Mouse (Mus musculus) MEL (cell line): ENCODE measurements around the gene Tmem106a. TPM values are rescaled to one million over a fixed set of nuclear protein-coding genes. Genes with fewer than 3 reads are reported as not detected.

Experiments
- DNase-seq: peaks from one replicate; pipeline ENCODE4 v3.0.0; 2011; ENCODE audit warnings: low read depth, low spot score
- H3K27ac ChIP-seq: 2 replicates; pipeline ENCODE4 v1.5.1; 2012; ENCODE audit warnings: low read depth, mild to moderate bottlenecking, control low read depth, low read length, moderate library complexity; ENCODE audit not compliant: control insufficient read depth
- H3K27me3 ChIP-seq, 2 experiments: fragments of 150-350 bp in 1 of 2; sonication (generic) in 1 of 2; 2 replicates each; pipeline ENCODE4 v1.6.1; 2012; ENCODE audit warnings: low read length in 2 of 2, mild to moderate bottlenecking in 2 of 2, improper control_type of control experiment in 1 of 2, moderate library complexity in 1 of 2; ENCODE audit not compliant: insufficient read depth in 2 of 2, control insufficient read depth in 1 of 2
- H3K36me3 ChIP-seq, 2 experiments: 2 replicates each; pipeline ENCODE4 v1.6.1; 2012 to 2014; ENCODE audit warnings: low read length in 2 of 2, improper control_type of control experiment in 1 of 2, inconsistent platforms in 1 of 2, mild to moderate bottlenecking in 1 of 2; ENCODE audit not compliant: insufficient read depth in 2 of 2, control insufficient read depth in 1 of 2
- H3K4me1 ChIP-seq, 2 experiments: fragments of 150-350 bp in 1 of 2; sonication (generic) in 1 of 2; 2 replicates each; pipeline ENCODE4 v1.6.1; 2012; ENCODE audit warnings: low read length in 2 of 2, improper control_type of control experiment in 1 of 2, mild to moderate bottlenecking in 1 of 2; ENCODE audit not compliant: insufficient read depth in 2 of 2, control insufficient read depth in 1 of 2
- H3K4me3 ChIP-seq, 2 experiments: fragments of 150-350 bp in 1 of 2; sonication (generic) in 1 of 2; 2 replicates each; pipeline ENCODE4 v1.5.1; 2012; ENCODE audit warnings: low read depth in 2 of 2, low read length in 2 of 2, mild to moderate bottlenecking in 2 of 2, moderate library complexity in 2 of 2, control low read depth in 1 of 2, improper control_type of control experiment in 1 of 2; ENCODE audit not compliant: control insufficient read depth in 1 of 2, insufficient read depth in 1 of 2
- H3K79me2 ChIP-seq: 2 replicates; pipeline ENCODE4 v1.6.1; 2012; ENCODE audit warnings: mild to moderate bottlenecking, low read length, moderate library complexity; ENCODE audit not compliant: control insufficient read depth, poor library complexity, insufficient read depth
- H3K9ac ChIP-seq: 2 replicates; pipeline ENCODE4 v1.6.1; 2012; ENCODE audit warnings: low read depth, mild to moderate bottlenecking, control low read depth, low read length, moderate library complexity; ENCODE audit not compliant: control insufficient read depth, poor library complexity, severe bottlenecking
- H3K9me3 ChIP-seq: fragments of 150-350 bp; sonication (generic); replicated peaks from 2 replicates; pipeline ENCODE4 v1.6.1; 2012; ENCODE audit warnings: mild to moderate bottlenecking, low read length, improper control_type of control experiment, moderate library complexity; ENCODE audit not compliant: insufficient read depth
- CHD2 ChIP-seq: IDR thresholded peaks from 2 replicates; pipeline ENCODE4 v1.6.1; 2011; ENCODE audit warnings: low read length, improper control_type of control experiment
- CTCF ChIP-seq, 3 experiments: IDR thresholded peaks in 2 of 3; conservative IDR thresholded peaks in 1 of 3; 2 replicates each; pipeline ENCODE4 v1.5.1; 2011 to 2012; ENCODE audit warnings: low read length in 3 of 3, low read depth in 2 of 3, mild to moderate bottlenecking in 2 of 3, improper control_type of control experiment in 1 of 3, inconsistent platforms in 1 of 3, mixed read lengths in 1 of 3, moderate library complexity in 1 of 3; ENCODE audit not compliant: control insufficient read depth in 1 of 3, insufficient read depth in 1 of 3, poor library complexity in 1 of 3, severe bottlenecking in 1 of 3
- E2F4 ChIP-seq: IDR thresholded peaks from 2 replicates; pipeline ENCODE4 v1.6.1; 2011; ENCODE audit warnings: low read depth, low read length, improper control_type of control experiment, borderline replicate concordance
- ELF1 ChIP-seq: IDR thresholded peaks from 2 replicates; pipeline ENCODE4 v1.6.1; 2014; ENCODE audit warnings: low read depth, mild to moderate bottlenecking, inconsistent platforms, low read length, improper control_type of control experiment, moderate library complexity
- EP300 ChIP-seq, 2 experiments: IDR thresholded peaks; 2 replicates each; pipeline ENCODE4 v1.6.1; 2011; ENCODE audit warnings: improper control_type of control experiment in 2 of 2, low read length in 2 of 2, low read depth in 1 of 2, mild to moderate bottlenecking in 1 of 2
- ETS1 ChIP-seq: IDR thresholded peaks from 2 replicates; pipeline ENCODE4 v1.6.1; 2012; ENCODE audit warnings: low read depth, mild to moderate bottlenecking, inconsistent platforms, low read length, improper control_type of control experiment, moderate library complexity
- HCFC1 ChIP-seq: IDR thresholded peaks from 2 replicates; pipeline ENCODE4 v1.6.1; 2012; ENCODE audit warnings: low read depth, mild to moderate bottlenecking, inconsistent platforms, low read length, improper control_type of control experiment, moderate library complexity
- JUND ChIP-seq: IDR thresholded peaks from 2 replicates; pipeline ENCODE4 v1.6.1; 2011; ENCODE audit warnings: low read depth, mild to moderate bottlenecking, improper control_type of control experiment, low read length
- MAFK ChIP-seq: IDR thresholded peaks from 2 replicates; pipeline ENCODE4 v1.6.1; 2011; ENCODE audit warnings: low read depth, mild to moderate bottlenecking, low read length, improper control_type of control experiment, borderline replicate concordance
- MAZ ChIP-seq: IDR thresholded peaks from 2 replicates; pipeline ENCODE4 v1.6.1; 2012; ENCODE audit warnings: low read depth, mild to moderate bottlenecking, inconsistent platforms, low read length, improper control_type of control experiment
- MEF2A ChIP-seq: IDR thresholded peaks from 2 replicates; pipeline ENCODE4 v1.6.1; 2014; ENCODE audit warnings: low read depth, mild to moderate bottlenecking, inconsistent platforms, low read length, improper control_type of control experiment; ENCODE audit not compliant: poor library complexity, insufficient replicate concordance, severe bottlenecking; ENCODE audit errors: extremely low read depth
- MXI1 ChIP-seq: IDR thresholded peaks from 2 replicates; pipeline ENCODE4 v1.6.1; 2011; ENCODE audit warnings: mild to moderate bottlenecking, low read depth, low read length, improper control_type of control experiment
- MYC ChIP-seq: IDR thresholded peaks from 2 replicates; pipeline ENCODE4 v1.6.1; 2011; ENCODE audit warnings: low read depth, mild to moderate bottlenecking, low read length, improper control_type of control experiment, moderate library complexity
- POLR2A ChIP-seq, 2 experiments: IDR thresholded peaks; 2 replicates each; pipeline ENCODE4 v1.6.1; 2011 to 2012; ENCODE audit warnings: low read length in 2 of 2, mild to moderate bottlenecking in 2 of 2, control low read depth in 1 of 2, improper control_type of control experiment in 1 of 2, low read depth in 1 of 2, moderate library complexity in 1 of 2; ENCODE audit not compliant: control insufficient read depth in 1 of 2, insufficient read depth in 1 of 2, poor library complexity in 1 of 2
- POLR2AphosphoS2 ChIP-seq: IDR thresholded peaks from 2 replicates; pipeline ENCODE4 v1.6.1; 2011; ENCODE audit warnings: low read length, improper control_type of control experiment
- RAD21 ChIP-seq: IDR thresholded peaks from 2 replicates; pipeline ENCODE4 v1.6.1; 2011; ENCODE audit warnings: mild to moderate bottlenecking, low read depth, low read length, improper control_type of control experiment
- SIN3A ChIP-seq: IDR thresholded peaks from 2 replicates; pipeline ENCODE4 v1.6.1; 2012; ENCODE audit warnings: low read length, improper control_type of control experiment, inconsistent platforms
- SMC3 ChIP-seq: IDR thresholded peaks from 2 replicates; pipeline ENCODE4 v1.6.1; 2011; ENCODE audit warnings: low read depth, low read length, improper control_type of control experiment
- TBP ChIP-seq: IDR thresholded peaks from 2 replicates; pipeline ENCODE4 v1.8.0; 2011; ENCODE audit warnings: low read depth, low read length, improper control_type of control experiment
- USF1 ChIP-seq: IDR thresholded peaks from 2 replicates; pipeline ENCODE4 v1.6.1; 2014; ENCODE audit warnings: low read depth, mild to moderate bottlenecking, inconsistent platforms, low read length, improper control_type of control experiment, moderate library complexity
- USF2 ChIP-seq, 2 experiments: IDR thresholded peaks; 2 replicates each; pipeline ENCODE4 v1.6.1; 2011 to 2012; ENCODE audit warnings: improper control_type of control experiment in 2 of 2, low read length in 2 of 2, borderline replicate concordance in 1 of 2, inconsistent platforms in 1 of 2, low read depth in 1 of 2, mild to moderate bottlenecking in 1 of 2; ENCODE audit not compliant: insufficient read depth in 1 of 2
- ZC3H11A ChIP-seq: IDR thresholded peaks from 2 replicates; pipeline ENCODE4 v1.6.1; 2012; ENCODE audit warnings: low read depth, mild to moderate bottlenecking, inconsistent platforms, low read length, improper control_type of control experiment
- ZMIZ1 ChIP-seq: IDR thresholded peaks from 2 replicates; pipeline ENCODE4 v1.6.1; 2012; ENCODE audit warnings: low read depth, mild to moderate bottlenecking, inconsistent platforms, low read length, improper control_type of control experiment, moderate library complexity
- ZNF384 ChIP-seq: IDR thresholded peaks from 2 replicates; pipeline ENCODE4 v1.6.1; 2012; ENCODE audit warnings: low read depth, mild to moderate bottlenecking, inconsistent platforms, low read length, improper control_type of control experiment
- polyA plus RNA-seq, 2 experiments: library from polyadenylated mRNA; stranded (reverse) in 1 of 2; unstranded in 1 of 2; fragments of >175 nt in 1 of 2; fragments of >200 nt in 1 of 2; gene quantifications; 2 replicates each; pipeline versions ENCODE4 v1.2.1 to v1.2.4; 2012; ENCODE audit warnings: low replicate concordance in 2 of 2, low read depth in 1 of 2; ENCODE audit not compliant: insufficient read length in 2 of 2, insufficient read depth in 1 of 2, missing spikeins in 1 of 2
- total RNA-seq: library from RNA; depleted of rRNA; stranded (reverse); fragments of 300-350 nt; gene quantifications from 2 replicates; pipeline ENCODE4 v1.2.3, GENCODE M21; 2012

The Tmem106a gene
- total and polyA plus RNA-seq, 3 experiments: 0.23 to 0.81 TPM; not detected in 1

- H3K36me3 ChIP-seq: peaks cover 0 to 3% of the 10 kb centered on the region in 2 experiments; a peak in 2 of 4 replicates
- no peak overlapping the region for H3K9ac ChIP-seq
- TF ChIP-seq MXI1 (no peak), ETS1 (no peak), USF1 (no peak), RAD21 (no peak), POLR2A (IDR thresholded peaks at IDR 0.05; ENCODE audit: control insufficient read depth in 1 of 2, insufficient read depth in 1 of 2, low read depth in 1 of 2, low read length in 2 of 2, poor library complexity in 1 of 2) (no peak), E2F4 (no peak), POLR2AphosphoS2 (no peak), ZMIZ1 (no peak), MYC (no peak)
- no peaks in the 10 kb centered on the region for H3K79me2 ChIP-seq
- DNase-seq: no peak
- H3K27me3 ChIP-seq: no peaks in the 10 kb centered on the region
- H3K4me1 ChIP-seq: peaks cover 0 to 6% of the 10 kb centered on the region in 2 experiments; a peak in 3 of 4 replicates
- no peak overlapping the region for H3K4me3 ChIP-seq
- no peaks in the 10 kb centered on the region for H3K9me3 ChIP-seq
- no peak overlapping the region for H3K27ac ChIP-seq
Measured at GRCm38 (mm10) chr11:101587676-101588075, 5.6 kb downstream of the Tmem106a start.

DNA sequence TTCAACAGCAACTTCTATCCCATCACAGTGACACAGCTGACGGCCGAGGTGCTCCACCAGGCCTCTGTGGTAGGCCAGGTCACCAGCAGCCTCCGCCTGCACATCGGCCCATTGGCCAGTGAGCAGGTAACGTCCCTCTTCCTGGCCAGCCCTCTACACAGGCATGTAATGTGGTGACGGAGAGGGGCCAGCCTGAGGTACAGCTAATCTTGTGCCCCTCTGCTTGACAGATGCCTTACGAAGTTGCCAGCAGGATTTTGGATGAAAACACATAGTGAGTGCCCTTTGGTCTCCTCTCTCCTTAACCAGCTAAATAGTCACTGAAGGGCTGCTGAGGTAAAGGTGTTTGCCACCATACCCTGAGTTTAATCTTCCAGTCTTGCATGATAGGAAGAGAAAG, 6.8 kb downstream of the Tmem106a start:
- H3K4me1 ChIP-seq: peaks cover 0 to 5% of the 10 kb centered on the region in 2 experiments; a peak in 1 of 4 replicates
- peak overlapping the region; percentile 55; the same call in 1 of the 2 replicates for H3K9ac ChIP-seq
- peak; percentile 35 for DNase-seq
- no peaks in the 10 kb centered on the region; a peak in 1 of 4 replicates for H3K36me3 ChIP-seq
- no peaks in the 10 kb centered on the region for H3K79me2 ChIP-seq
- no peaks in the 10 kb centered on the region for H3K27me3 ChIP-seq
- no peak overlapping the region for H3K27ac ChIP-seq
- no peaks in the 10 kb centered on the region for H3K9me3 ChIP-seq
- H3K4me3 ChIP-seq: no peak overlapping the region; a peak in 1 of 4 replicates
- no peak for TF ChIP-seq CHD2
- TF ChIP-seq E2F4: no peak
- no peak for TF ChIP-seq CTCF (IDR thresholded peaks at IDR 0.05 in 2 of 3, conservative IDR thresholded peaks at IDR 0.05 in 1 of 3; ENCODE audit: control insufficient read depth in 1 of 3, insufficient read depth in 1 of 3, low read depth in 2 of 3, low read length in 3 of 3, poor library complexity in 1 of 3, severe bottlenecking in 1 of 3)
- no peak for TF ChIP-seq USF2 (IDR thresholded peaks at IDR 0.05; ENCODE audit: borderline replicate concordance in 1 of 2, insufficient read depth in 1 of 2, low read depth in 1 of 2, low read length in 2 of 2)
- TF ChIP-seq MEF2A: no peak
- no peak for TF ChIP-seq JUND

DNA sequence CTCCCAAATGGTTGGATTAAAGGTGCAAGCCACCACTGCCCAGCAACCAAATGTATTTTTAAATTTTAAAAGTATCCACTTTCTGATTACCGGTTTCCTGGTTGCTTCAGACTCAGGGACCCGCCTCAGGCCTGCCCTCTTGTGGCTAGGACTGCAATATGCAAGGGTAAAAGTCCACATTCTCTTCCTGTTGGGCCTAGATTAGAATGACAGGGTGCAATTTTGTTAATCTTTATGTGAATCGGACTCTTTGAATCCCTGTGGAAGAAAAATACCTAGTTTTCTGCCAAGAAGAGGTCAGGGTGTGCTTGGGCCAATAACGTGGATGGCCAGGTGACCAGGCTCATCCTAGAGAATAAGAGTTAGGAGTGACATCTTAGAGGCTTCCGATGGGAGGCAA, 7.4 kb downstream of the Tmem106a start:
- peaks cover 0 to 5% of the 10 kb centered on the region in 2 experiments; a peak in 1 of 4 replicates for H3K4me1 ChIP-seq
- H3K4me3 ChIP-seq: no peak overlapping the region; a peak in 1 of 4 replicates
- TF ChIP-seq ZC3H11A (peak; percentile 27; the same call in 1 of the 2 replicates), MAZ (no peak), TBP (peak; percentile 43; the same call in 1 of the 2 replicates), ELF1 (peak; percentile 82), SIN3A (peak; percentile 64), CTCF (IDR thresholded peaks at IDR 0.05 in 2 of 3, conservative IDR thresholded peaks at IDR 0.05 in 1 of 3; ENCODE audit: control insufficient read depth in 1 of 3, insufficient read depth in 1 of 3, low read depth in 2 of 3, low read length in 3 of 3, poor library complexity in 1 of 3, severe bottlenecking in 1 of 3) (peak; percentile 86 to 91 (median 90)), MAFK (no peak), RAD21 (peak; percentile 56), EP300 (IDR thresholded peaks at IDR 0.05; ENCODE audit: low read depth in 1 of 2, low read length in 2 of 2) (0 out of 4 replicates have a peak, but pooled peaks of 1 of the 2 experiments have one; percentile 14), ZNF384 (0 out of 2 replicates have a peak, but pooled peaks have one; percentile 7), HCFC1 (peak; percentile 48; the same call in 1 of the 2 replicates), E2F4 (no peak), SMC3 (peak; percentile 68)
- H3K27ac ChIP-seq: no peak overlapping the region
- H3K79me2 ChIP-seq: no peaks in the 10 kb centered on the region
- no peaks in the 10 kb centered on the region for H3K27me3 ChIP-seq
- no peaks in the 10 kb centered on the region for H3K9me3 ChIP-seq
- H3K36me3 ChIP-seq: no peaks in the 10 kb centered on the region; a peak in 1 of 4 replicates
- peak overlapping the region; percentile 55 for H3K9ac ChIP-seq
- peak; percentile 90 for DNase-seq
